ENCODE assay signal across 15 mouse cellular contexts in genomic region chr19:14507911-14508310, GRCm38 (mm10).
"Had no signal": no experiment of that assay in that cellular context is flagged by ENCODE, and none has a peak within 500 bp of the region (broad histone marks: within the 10 kb centered on the region; RNA-seq: fewer than 3 reads in every experiment).

No protein-coding gene starts in this region.

- ATAC-seq: liver, postnatal 0 days had no signal

- H3K4me2 ChIP-seq: kidney, embryonic 15.5 days; limb, embryonic 12.5 days; liver, embryonic 13.5 days; lung, embryonic 15.5 days; neural tube, embryonic 12.5 days had no signal

- H3K36me3 ChIP-seq: limb, embryonic 12.5 days; lung, embryonic 15.5 days; neural tube, embryonic 12.5 days had no signal

- H3K27me3 ChIP-seq: kidney, embryonic 15.5 days; limb, embryonic 12.5 days; liver, embryonic 13.5 days; lung, embryonic 15.5 days; megakaryocyte, embryonic 14.5 days; neural tube, embryonic 12.5 days had no signal

- H3K4me3 ChIP-seq: kidney, embryonic 15.5 days; limb, embryonic 12.5 days; liver, embryonic 13.5 days; lung, embryonic 15.5 days; megakaryocyte, embryonic 14.5 days; neural tube, embryonic 12.5 days had no signal

- DNase-seq: kidney, adult 2 months; kidney, postnatal 14 days; layer of hippocampus, postnatal 36 days; liver; liver, embryonic 13.5 days; liver, postnatal 0 days; lung, postnatal 14 days; thymus, postnatal 14 days had no signal

- H3K9ac ChIP-seq: kidney, embryonic 15.5 days; limb, embryonic 12.5 days; liver, embryonic 13.5 days; liver, postnatal 0 days; lung, embryonic 15.5 days; neural tube, embryonic 12.5 days had no signal

- H3K27ac ChIP-seq: kidney, embryonic 15.5 days; limb, embryonic 12.5 days; liver, embryonic 13.5 days; lung, embryonic 15.5 days; macrophage; neural tube, embryonic 12.5 days; stomach, postnatal 0 days had no signal

- H3K9me3 ChIP-seq: kidney, embryonic 15.5 days; limb, embryonic 12.5 days; liver, embryonic 13.5 days; lung, embryonic 15.5 days; megakaryocyte, embryonic 14.5 days; neural tube, embryonic 12.5 days had no signal
